Mouse (Mus musculus): ENCODE data around the gene Galm. TPM values are rescaled to one million over a fixed set of nuclear protein-coding genes. Genes with fewer than 3 reads are reported as not detected.

Galm gene
- polyA plus RNA-seq (2012; rRNA removed), result 10.7 and 12.7 TPM in 2 replicates

DNA sequence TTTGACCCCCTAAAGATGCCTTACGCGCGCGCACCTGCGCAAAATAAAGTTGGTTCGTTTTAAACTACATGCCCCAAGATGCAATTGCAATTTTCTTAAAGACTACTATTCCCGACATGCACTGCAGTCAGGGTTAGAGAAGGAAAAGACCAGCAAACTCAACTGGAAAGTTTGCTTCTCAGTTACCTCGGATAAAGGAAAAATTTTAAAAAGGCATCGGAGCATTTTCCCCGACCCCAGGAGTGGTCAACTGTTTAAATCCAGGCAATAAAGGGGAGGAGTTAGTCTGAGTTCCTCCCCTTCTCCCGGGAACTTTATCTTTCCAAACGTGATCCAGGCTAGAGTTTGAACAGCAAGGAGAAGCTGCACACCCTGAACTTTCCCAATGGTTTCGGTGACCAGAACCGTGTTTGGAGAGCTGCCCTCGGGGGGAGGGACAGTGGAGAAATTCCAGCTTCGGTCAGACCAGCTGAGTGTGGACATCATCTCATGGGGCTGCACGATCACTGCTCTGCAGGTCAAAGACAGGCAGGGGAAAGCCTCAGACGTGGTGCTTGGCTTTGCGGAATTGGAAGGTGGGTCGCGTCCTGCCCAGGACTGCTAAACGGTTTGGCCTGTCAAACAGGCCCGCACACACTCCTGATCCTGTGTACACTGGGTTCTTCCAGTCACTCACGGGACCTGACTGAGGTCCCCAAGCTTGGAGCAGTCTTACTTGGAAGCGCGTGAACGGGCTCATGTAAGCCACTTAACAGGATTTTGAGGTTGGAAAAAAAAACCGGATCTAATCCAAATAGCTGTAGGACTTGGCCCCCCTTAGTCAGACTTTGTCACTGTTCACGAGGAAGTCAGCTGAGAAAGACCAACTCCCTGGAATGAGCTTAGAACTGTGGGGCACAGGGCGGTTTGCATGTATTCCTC, at the start of gene Galm:
Gene Galm, plus strand, starts transcription at position 141 of the 921 bp plus-strand sequence.
- DNase-seq (ENCODE audit: low spot score), result peak; percentile 41

DNA sequence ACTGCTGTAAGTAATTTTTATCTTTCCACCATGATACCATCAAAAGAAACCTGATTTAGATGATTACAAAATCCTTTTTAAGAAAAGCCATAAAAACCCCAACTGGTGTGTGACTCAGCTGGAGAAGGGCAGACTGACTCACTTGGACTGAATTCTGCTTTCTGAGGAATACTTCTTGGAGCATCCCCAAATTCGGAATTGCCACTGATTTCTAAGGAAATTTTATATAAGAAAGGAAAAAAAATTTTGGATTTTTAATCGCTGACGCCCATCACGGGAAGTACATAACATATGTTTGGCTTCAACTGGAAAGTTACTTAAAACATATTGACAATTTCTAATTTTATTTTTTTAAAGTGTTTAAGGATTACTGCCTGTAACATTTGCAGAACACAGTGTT, 48.5 kb upstream of the Galm start:
- no peak for DNase-seq (ENCODE audit: low spot score)

DNA sequence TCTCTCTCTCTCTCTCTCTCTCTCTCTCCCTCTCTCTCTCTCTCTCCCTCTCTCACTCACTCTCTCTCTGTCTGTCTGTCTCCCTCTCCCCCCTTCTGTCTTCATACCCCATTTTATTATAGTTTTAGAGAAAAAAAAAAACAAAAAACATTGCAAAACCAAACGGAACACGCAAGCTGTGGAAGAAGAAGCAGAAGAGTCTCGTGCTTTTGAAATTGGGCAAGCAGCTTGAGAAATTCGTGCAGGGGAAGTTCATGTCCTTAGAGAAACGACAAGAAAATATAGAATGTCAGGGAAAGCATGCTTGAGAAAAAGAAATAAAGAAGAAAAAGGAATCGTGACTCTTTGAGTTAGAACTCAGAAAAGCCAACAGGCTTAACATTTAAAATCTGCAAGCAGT, 44.0 kb upstream of the Galm start:
- DNase-seq (ENCODE audit: low spot score), result no peak

DNA sequence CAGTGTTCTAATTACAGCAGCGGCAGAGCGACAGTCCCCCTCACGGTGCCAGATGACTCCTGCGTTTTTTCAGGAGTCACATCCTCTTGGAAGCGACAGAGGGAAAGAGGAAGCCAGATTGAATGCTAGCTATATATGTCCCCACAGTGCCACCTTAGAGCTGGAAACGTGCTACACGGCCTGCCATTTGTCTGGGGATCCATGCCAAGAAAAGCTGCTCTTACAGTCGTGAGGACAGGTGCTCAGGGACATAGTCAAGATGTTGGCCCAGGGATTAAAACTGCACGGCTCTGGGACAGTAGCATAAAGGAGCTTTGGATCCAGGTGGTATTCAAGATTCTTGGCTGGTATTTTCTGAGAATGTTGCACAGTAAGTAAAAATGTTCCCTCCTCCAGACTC, 42.8 kb upstream of the Galm start:
- no peak for DNase-seq (ENCODE audit: low spot score)

DNA sequence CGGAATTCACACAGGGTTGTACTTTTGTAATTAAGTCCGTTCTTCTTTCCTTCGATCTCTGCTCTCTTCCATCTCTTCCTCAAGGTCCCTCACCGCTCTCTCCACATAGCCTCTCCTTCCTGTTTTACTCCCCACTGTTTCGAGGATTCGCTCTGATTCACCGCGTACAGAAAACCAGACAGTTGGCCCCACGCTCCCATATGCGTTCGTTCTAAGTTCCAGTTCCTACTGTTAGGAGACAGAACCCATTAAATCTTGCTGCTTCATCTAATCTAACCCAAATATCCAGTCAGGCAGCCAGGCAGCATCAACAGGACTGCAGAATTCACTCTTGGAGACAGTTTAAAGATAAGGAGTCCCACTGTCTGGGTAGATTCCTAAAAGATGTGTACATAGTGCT, 40.7 kb upstream of the Galm start:
- DNase-seq (ENCODE audit: low spot score), result no peak

DNA sequence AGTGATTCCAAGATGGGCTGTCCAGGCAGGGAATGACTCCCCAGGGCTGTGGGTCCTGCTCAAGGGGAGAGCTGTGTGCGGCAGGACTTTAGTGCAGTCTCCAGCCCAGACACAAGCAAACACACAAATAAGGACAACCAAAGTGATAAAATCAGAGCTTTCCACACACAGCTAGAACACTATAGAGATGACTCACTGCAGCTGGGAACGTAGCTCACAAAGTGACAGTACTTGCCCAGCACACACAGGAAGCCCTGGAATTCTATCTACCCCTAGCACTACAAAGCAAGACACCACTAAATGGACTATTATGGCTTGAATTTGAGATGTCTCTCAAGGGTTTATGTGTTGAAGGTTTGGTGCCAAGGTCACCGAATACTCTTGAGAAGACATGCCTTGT, 39.1 kb upstream of the Galm start:
- no peak for DNase-seq (ENCODE audit: low spot score)

DNA sequence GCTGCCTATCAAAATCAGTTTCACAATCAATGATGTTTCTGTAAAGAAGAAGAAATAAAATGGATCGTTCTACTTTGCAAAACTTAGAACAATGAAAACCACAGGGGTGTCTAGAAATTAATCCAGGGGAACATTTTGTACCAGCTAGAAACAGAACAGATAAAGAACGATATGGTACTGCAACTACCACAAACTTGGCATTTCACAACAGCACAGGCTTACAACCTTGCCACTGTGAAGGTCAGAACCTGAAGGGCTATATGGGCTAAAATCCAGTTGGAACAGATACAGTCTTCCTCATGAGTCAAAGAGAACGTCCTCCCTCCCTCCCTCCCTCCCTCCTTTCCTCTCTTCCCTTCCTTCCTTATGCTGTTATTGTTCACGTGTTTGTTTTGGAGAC, 36.7 kb upstream of the Galm start:
- no peak for DNase-seq (ENCODE audit: low spot score)

DNA sequence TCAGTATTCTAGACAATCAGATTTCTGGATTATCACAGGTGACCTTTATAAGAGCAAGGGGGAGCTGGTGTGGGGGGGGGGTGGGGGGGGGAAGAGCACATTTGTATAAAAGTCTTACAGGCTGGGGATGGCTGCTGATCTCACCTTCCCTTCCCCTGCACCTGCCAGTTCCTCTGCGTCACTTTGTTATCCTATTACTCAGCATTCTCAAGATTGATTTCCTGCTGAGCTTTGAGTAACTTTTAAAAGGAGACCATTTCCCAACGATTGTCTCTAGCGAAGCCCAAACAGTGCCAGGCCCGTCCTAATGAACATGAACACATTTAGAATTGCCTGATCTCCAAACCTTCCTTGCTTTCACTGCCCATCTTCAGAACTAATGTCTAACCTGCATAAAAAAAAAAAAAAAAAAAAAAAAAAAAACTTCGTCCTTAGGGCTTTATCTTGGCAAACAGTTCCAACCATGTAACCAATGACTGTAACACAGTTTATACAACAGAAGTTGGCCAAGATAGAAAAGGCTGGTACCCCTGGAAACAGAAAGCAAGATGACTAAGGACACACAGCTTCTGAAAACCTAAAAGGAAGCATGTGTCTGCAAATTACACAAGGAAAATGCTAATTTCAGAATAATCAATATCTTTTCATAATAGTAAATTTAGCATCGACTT, 35.3 kb upstream of the Galm start:
- no peak for DNase-seq (ENCODE audit: low spot score)

DNA sequence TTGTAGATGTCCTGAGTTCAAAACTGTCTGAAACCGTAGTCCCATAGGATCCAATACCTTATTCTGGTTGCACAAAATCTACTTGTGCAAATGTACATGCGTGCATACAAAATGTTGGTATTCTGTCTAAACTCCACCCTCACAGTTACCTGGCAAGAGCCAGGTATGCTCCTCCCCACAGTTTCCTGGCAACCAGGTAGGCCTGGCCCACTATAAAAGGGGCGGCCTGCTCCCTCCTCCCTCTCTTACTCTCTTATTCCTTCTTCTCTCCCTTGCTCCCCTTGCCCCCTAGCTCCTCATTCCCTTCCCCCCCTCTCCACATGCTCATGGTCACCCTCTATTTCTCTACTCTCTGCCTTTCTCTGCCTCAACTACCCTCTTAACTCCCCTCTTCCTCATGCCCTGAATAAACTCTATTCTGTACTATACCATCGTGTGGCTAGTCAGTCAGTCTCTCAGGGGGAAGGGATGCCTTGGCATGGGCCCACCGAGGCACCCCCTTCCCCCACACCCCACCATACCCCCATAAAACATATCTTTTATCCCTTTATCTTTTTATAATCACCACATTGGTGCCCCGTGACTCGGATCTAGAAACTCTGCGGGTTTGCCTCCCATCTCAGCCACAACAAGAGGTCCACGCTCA, 31.9 kb upstream of the Galm start:
- DNase-seq (ENCODE audit: low spot score), result no peak

DNA sequence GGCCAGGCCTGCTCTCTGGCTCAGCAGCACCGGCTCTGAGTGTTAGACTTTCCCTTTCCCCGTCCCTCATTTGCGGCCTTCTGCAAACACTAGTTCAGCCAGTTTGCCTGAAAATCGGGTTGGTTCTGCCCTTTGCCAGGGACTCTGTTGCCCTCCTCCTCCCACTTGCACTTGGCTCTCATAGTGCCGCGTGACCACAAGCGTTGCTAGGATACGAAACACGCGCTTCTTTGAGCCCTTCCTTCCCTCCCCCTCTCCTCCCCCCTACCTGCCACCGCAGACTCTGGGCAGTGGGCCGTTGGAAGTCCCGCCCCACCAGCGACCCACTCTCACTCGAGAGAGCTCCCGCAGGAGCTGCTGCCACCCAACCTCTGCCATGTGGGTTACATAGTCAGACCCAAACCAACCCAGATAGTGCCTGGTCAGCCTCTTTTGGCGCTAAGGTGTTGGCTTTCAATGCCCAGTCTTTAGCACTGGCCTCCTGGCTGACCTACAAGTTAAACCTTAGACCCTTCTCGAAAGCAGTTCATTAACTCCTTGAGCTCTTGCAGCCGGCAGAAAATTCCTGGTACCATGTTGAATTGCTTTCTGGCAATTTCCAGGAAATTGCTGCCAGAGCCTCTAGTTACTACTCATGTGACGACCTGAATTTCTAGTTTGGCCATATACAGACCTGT, 31.1 kb upstream of the Galm start:
- DNase-seq (ENCODE audit: low spot score), result peak; percentile 20

DNA sequence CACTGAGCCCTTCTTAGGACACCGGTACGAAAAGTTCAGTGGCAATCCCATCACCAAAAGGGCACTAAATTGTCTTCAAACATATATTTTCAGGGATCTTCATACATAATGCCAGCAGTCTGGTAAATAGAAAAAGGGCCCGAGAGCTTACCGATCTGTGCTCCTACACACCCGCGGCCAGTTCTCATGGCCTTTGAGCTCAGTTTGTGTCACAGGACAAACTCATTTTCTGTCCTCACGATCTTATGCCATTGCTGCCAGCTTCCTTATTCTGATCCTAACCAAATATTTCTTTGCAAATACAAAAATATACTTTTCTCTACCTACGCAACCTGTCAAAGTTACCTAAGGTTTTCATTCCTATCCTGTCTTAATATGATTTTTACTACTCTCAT, 30.6 kb upstream of the Galm start:
- DNase-seq (ENCODE audit: low spot score), result no peak

DNA sequence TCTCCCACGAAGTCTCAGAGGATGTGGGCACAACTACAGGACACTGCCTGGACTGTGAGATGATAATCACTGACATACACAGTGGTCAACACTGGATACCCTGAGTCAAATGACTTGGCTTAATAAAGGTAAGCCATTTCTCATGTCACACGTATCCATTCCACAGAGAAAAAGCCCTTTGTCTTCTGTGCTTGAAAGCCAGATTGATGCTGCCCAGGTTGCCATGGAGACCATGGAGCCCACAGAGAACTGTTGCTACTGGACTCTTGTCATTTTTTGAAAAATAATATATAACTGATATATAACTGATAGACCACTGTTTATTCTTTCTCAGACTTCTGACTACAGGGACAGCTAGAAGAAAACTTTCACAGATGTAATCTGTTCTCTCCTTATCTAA, 30.1 kb upstream of the Galm start:
- no peak for DNase-seq (ENCODE audit: low spot score)

DNA sequence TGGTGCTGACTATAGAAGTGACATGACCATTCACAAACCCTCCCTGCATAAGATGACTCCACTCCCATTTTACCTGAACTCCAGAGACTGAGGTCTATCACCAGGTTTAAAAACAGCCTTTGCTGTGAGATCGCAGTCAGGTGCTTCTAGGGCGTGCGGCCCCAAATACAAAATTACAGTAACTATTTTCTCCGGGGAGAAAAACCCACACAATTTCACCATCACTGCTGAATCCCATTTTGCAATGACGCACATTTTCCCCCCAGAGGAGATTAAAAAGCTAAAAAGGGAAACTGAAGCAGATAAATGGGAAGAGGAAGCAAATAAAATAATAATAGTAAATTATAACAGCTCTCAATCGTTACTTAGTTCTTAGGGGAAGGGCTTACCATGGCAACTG, 27.4 kb upstream of the Galm start:
- no peak for DNase-seq (ENCODE audit: low spot score)

DNA sequence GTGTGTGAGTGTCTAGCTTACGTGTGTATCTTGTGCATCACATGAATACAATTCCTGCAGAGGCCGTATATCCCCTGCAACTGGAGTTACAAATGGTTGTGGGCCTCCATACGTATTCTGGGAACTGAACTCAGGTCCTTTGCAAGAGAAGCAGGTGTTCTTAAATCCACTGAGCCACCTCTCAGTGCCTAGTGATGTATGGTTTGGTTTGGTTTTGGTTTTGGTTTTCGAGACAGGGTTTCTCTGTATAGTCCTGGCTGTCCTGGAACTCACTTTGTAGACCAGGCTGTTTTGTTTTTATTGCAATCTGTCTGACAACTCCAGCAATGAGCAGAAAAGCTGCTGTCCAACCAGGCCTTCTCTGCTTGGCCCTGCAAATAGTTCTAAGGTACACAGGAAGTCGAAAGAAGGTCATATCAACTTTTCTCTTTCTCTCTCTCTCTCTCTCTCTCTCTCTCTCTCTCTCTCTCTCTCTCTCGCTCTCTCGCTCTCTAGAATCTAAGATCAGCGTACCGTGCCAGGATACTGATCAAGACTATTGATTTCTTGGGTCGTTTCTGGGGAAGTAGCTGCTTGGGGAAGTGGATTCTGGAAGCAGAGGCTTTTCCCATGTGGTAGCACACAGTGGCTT, 21.8 kb upstream of the Galm start:
- DNase-seq (ENCODE audit: low spot score), result no peak

DNA sequence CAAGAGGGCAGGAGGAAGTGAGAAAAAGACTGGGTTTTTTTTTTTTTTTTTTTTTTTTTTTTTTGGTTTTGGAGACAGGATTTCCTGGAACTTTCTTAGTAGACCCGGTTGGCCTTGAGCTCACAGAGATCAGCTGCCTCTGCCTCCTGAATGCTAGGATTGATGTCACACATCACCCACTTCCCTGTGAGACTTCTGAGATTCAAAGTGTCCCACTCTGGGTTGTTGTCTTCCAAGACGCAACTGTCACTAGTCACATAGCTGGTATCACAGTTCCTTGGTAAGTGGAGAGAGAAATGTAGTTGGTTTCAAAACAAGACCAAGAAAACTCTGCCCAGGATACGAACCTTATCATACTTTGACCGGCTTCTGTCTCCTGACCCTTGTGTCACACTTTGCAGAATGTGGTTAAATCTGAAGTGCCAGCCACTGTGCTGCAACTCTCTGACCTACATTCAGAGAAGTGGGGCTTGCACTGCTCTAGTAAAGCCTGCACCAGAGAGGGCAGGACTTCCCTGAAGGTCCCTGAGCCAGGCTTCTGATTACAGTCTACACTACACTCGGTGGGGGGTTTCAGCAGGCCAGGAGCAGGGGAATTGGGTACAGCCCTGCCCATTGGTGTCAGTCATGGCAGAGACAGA, 14.5 kb upstream of the Galm start:
- DNase-seq (ENCODE audit: low spot score), result no peak

DNA sequence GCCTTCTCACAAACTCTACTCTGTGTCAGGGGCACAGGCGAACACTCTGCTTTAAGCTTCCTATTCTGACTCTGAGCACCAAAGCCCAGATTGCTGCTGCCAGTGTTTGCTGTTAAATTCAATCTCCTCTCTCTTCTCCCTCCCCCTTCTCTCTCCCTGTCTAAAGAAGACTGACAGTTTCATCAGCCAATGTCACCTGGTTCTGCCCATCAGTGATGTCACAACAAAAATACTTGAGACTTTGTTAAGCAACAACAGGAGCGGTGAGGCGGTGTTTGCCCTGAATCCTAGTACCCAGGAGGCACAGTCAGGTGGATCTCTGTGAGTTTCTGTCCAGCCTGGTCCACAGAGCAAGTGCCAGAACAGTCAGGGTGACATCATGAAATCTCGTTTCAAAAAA, 13.8 kb upstream of the Galm start:
- DNase-seq (ENCODE audit: low spot score), result no peak

DNA sequence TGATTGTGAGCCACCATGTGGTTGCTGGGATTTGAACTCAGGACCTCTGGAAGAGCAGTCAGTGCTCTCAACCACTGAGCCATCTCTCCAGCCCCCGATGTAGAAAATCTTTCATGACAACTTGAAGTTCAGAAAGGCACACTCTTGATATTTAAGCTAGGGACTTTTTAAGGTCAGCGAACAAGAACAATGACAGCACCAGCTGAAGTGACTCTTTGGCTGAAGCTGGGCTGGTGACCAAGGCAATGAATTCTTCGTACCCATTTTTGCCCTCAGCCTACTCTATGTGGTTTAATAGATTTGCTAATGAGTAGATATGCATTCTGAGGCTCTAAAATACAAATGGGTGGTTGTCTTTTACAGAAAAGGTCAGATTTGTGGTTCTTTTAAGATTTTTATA, 6.9 kb upstream of the Galm start:
- no peak for DNase-seq (ENCODE audit: low spot score)

DNA sequence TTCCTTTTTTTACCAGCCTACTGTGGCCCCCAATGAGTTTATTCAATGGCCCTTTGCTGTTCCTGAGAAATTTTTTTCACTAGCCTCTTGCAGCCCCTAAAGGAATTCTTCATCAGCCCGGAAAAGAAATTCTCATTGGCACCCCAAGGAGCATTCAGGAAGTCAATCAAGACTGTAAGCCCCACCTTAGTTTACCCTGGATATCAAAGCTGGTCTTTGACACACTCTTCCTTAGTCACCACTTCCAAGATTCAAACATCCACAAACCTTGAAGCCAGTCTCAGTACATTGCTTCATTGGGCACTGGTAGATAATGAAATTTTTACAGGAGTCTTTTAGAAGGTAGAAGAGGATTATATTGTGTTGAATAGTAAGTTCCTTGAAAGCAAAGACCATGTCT, 5.4 kb upstream of the Galm start:
- no peak for DNase-seq (ENCODE audit: low spot score)

DNA sequence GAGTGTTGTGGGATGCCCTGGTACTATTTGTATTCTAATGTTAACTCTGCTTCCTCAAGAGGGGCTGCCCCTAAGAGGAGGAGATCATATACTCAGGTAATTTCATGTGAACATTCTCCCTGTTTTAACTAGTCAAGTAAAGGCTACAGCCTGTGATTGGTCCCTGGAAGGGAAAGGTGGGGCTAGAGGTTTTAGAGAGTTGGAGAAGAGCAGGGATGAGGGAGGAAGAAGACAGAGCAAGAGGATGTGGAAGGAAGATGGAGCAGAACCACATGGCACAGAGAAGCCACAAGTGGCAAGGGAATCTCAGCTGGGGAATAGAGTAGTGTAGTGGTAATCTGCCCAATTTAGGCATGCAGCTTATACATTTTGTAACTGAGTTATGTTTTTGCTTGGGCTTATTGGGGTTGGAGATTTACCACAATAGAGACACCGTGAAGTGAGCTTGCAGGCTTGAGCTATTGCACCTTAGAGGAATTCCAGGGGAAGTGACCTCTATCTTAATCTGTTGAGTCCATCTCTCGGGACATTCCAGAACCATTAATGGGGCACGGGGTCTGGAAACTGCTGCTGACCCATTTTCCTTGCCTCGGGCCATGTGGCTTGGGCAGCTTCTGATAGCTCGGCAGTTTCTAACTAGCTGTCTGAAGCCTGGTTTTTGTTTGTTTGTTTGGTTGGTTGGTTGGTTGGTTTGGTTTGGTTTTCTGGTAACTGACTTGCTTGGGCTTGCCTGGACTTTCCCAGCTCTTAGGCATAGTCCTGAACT, 2.1 kb upstream of the Galm start:
- no peak for DNase-seq (ENCODE audit: low spot score)

DNA sequence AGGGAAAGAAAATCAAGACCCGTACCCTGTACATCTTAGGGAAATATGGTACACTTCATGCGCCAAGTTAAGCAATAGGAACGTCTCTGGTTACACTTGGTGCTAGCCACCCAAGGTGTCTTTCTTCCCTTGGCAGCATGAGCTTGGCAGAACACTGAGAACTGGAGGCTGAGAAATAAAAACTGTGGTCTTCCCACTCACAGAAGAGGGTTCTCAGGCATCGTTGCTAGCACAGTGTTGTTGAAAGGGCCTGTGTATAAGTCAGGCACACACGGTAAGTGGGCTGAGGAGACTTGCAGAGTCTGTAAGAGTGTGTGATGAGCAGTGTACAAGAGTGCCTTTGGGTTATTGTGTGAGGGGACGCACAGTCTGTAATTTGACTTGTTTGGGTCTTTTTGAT, 1.1 kb upstream of the Galm start:
- DNase-seq (ENCODE audit: low spot score), result no peak
